Mouse (Mus musculus) G1E (cell line): Measurements from ENCODE around the gene Wdr90.

Source experiments
- CTCF ChIP-seq: IDR thresholded peaks from 2 replicates; pipeline ENCODE4 v1.5.1; 2012; ENCODE audit warnings: low read depth, low read length, inconsistent platforms, mixed read lengths
- GATA1 ChIP-seq: IDR thresholded peaks from 2 replicates; pipeline ENCODE4 v1.6.1; 2012; ENCODE audit warnings: borderline replicate concordance, low read length, inconsistent platforms, mixed read lengths
- TAL1 ChIP-seq: conservative IDR thresholded peaks from 2 replicates; pipeline ENCODE4 v1.6.1; 2012; ENCODE audit warnings: low read depth, low read length, inconsistent platforms, mixed read lengths

DNA sequence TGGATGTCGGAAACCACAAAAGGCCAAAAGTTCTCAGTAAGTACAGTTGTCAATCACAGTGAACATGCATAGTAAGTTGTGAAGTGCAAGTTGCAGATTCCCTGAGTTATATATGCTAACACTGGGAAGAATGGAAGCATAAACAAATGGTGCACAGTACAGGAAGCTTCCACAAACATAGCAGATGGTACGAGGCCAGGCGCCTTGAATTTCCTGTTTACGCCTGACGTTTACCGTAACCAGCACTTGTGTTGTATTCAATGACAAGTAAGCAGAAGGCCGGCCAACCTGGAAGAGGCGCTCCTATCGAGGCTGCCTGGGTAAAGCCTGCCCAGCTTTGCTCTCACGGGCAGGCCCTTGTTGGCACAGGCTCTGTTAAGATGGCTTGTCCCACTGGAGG lies 26.2 kb upstream of the Wdr90 start:
- TF ChIP-seq CTCF (no peak), GATA1 (no peak), TAL1 (no peak)
